In the genomic region with DNA sequence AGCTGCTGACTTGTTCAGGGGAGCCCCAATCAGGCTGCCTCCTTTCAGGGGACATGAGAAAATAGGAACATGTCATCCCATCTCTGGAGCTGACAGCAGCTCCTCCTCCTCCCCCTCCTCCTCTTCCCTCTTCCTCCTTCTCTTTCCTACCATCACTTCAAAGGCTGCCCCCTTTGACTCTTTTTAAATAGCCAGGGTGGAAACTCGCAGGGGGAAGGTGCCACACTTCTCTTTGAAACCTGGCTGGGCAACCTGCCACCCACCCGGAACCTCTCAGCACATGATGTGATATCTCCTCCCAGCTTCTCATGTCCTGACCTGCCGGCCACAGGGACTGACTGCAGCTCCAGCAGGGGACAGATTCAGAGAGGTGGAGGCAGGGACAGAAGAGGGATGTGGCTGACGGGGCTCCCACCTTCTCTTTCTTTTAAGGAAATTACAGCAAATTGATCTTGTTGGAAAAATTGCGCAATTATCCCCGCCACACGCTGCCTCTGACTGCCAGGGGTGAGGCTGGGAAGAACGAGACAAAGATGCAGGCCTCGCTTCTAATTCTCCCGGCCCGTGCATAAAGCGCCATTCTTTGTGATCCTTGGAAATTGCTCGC, we compare ENCODE assay signal across 9 mouse cellular contexts.
DNase-seq lines count a peak whose midpoint lies in the region; ATAC-seq and TF ChIP-seq lines count a peak whose summit lies in the region.
"Had no signal": no experiment of that assay in that cellular context is flagged by ENCODE, and none has a peak within 500 bp of the region (broad histone marks: within the 10 kb centered on the region; RNA-seq: fewer than 3 reads in every experiment).

No protein-coding gene starts in this region.

- no peaks in the 10 kb centered on the region for H3K36me3 ChIP-seq in embryonic facial prominence, embryonic 11.5 days (replicated peaks; ENCODE audit: control insufficient read depth, insufficient read depth, low read depth, low read length)
- no peaks in the 10 kb centered on the region for H3K36me3 ChIP-seq in forebrain, embryonic 14.5 days (ENCODE audit: control insufficient read depth, insufficient read depth, low read length)
- no peaks in the 10 kb centered on the region for H3K36me3 ChIP-seq in midbrain, embryonic 15.5 days (replicated peaks)

- no peak overlapping the region for H3K4me2 ChIP-seq in embryonic facial prominence, embryonic 11.5 days (ENCODE audit: low read depth, low read length)
- H3K4me2 ChIP-seq in forebrain, embryonic 14.5 days (ENCODE audit: low read length): peak overlapping the region; percentile 32; the same call in 1 of the 2 replicates
- H3K4me2 ChIP-seq in midbrain, embryonic 15.5 days: peak overlapping the region; percentile 9; the same call in 1 of the 2 replicates

- H3K4me1 ChIP-seq in embryonic facial prominence, embryonic 11.5 days (ENCODE audit: control insufficient read depth, insufficient read depth, low read length): no peaks in the 10 kb centered on the region
- peaks cover 9% of the 10 kb centered on the region; the same call in 1 of the 2 replicates for H3K4me1 ChIP-seq in forebrain, embryonic 14.5 days (ENCODE audit: control insufficient read depth, insufficient read depth, low read length)
- peaks cover 22% of the 10 kb centered on the region for H3K4me1 ChIP-seq in midbrain, embryonic 15.5 days

- peak overlapping the region; percentile 18; the same call in 1 of the 2 replicates for H3K9ac ChIP-seq in embryonic facial prominence, embryonic 11.5 days (replicated peaks; ENCODE audit: low read length)
- peak overlapping the region; percentile 51 for H3K9ac ChIP-seq in forebrain, embryonic 14.5 days (ENCODE audit: low read length)
- H3K9ac ChIP-seq in midbrain, embryonic 15.5 days: no peak overlapping the region

- peak overlapping the region; percentile 35; the same call in 1 of the 2 replicates for H3K27ac ChIP-seq in embryonic facial prominence, embryonic 11.5 days (replicated peaks; ENCODE audit: low read depth, low read length)
- H3K27ac ChIP-seq in forebrain, embryonic 14.5 days (ENCODE audit: low read depth, low read length): peak overlapping the region; percentile 76
- H3K27ac ChIP-seq in midbrain, embryonic 15.5 days: peak overlapping the region; percentile 42
- no peak overlapping the region for H3K27ac ChIP-seq in layer of hippocampus, adult 2 months

- H3K4me3 ChIP-seq in embryonic facial prominence, embryonic 11.5 days (ENCODE audit: low read depth, low read length): no peak overlapping the region
- H3K4me3 ChIP-seq in forebrain, embryonic 14.5 days (ENCODE audit: low read depth, low read length): no peak overlapping the region
- H3K4me3 ChIP-seq in midbrain, embryonic 15.5 days: no peak overlapping the region
- H3K4me3 ChIP-seq in layer of hippocampus, adult 2 months: no peak overlapping the region

- WGBS in embryonic facial prominence, embryonic 11.5 days: 33% methylated on average over 13 of the region's 13 CpGs
- WGBS in forebrain, embryonic 14.5 days: 4% methylated on average over 13 of the region's 13 CpGs
- WGBS in midbrain, embryonic 15.5 days: 19% methylated on average over 13 of the region's 13 CpGs

- H3K27me3 ChIP-seq in embryonic facial prominence, embryonic 11.5 days (ENCODE audit: control insufficient read depth, insufficient read depth, low read length): no peaks in the 10 kb centered on the region
- H3K27me3 ChIP-seq in forebrain, embryonic 14.5 days (replicated peaks; ENCODE audit: control insufficient read depth, insufficient read depth, low read length): no peaks in the 10 kb centered on the region
- no peaks in the 10 kb centered on the region for H3K27me3 ChIP-seq in midbrain, embryonic 15.5 days (replicated peaks)

- no peak for TF ChIP-seq CTCF in layer of hippocampus, adult 2 months (conservative IDR thresholded peaks at IDR 0.05)

- peak; percentile 10 for DNase-seq in heart, postnatal 4 days
- no peak for DNase-seq in heart, adult 8-10 months (ENCODE audit: low spot score)
- DNase-seq in embryonic facial prominence, embryonic 11.5 days (ENCODE audit: low spot score): peak; percentile 56
- peak; percentile 71 for DNase-seq in forebrain, embryonic 14.5 days (ENCODE audit: low spot score)
- no peak for DNase-seq in thymus, postnatal 25 days
- DNase-seq in frontal cortex, postnatal 36 days (ENCODE audit: low spot score in 2 of 2): no peak
- no peak for DNase-seq in layer of hippocampus, adult 2 months (ENCODE audit: low spot score in 2 of 2)
- DNase-seq: adrenal gland, postnatal 36 days had no signal

- H3K9me3 ChIP-seq in embryonic facial prominence, embryonic 11.5 days (replicated peaks; ENCODE audit: control insufficient read depth, low read length): no peaks in the 10 kb centered on the region
- H3K9me3 ChIP-seq in forebrain, embryonic 14.5 days (replicated peaks; ENCODE audit: control insufficient read depth, low read length): no peaks in the 10 kb centered on the region
- no peaks in the 10 kb centered on the region for H3K9me3 ChIP-seq in midbrain, embryonic 15.5 days

- ATAC-seq in embryonic facial prominence, embryonic 11.5 days (replicated peaks; ENCODE audit: insufficient number of reproducible peaks, low FRiP score, low TSS enrichment, low read depth): no peak
- peak; percentile 70 for ATAC-seq in forebrain, embryonic 14.5 days
- peak; percentile 57 for ATAC-seq in midbrain, embryonic 15.5 days (replicated peaks)

Comparison
In these comparisons a context has a peak if more than half of its experiments do, and no peak if none do; other contexts are left out.
1. DNase-seq: peak in heart, postnatal 4 days (single experiment), embryonic facial prominence, embryonic 11.5 days (single experiment) and forebrain, embryonic 14.5 days (single experiment); none in heart, adult 8-10 months (single experiment), thymus, postnatal 25 days (single experiment), frontal cortex, postnatal 36 days (0 of 2) and layer of hippocampus, adult 2 months (0 of 2).